Mouse (Mus musculus) brown adipose tissue, adult 24 weeks (tissue): ENCODE measurements at regions not wholly inside any gene's neighbourhood (a gene's known extent, or its start where the extent isn't known, plus 50 kb on each side); places are given as distances from the start of the nearest gene placed in this dataset.

ENCODE experiments used
- H3K27ac ChIP-seq: fragments of 200-500 bp; replicated peaks from 2 replicates; pipeline ENCODE4 v1.5.1; 2012; ENCODE audit warnings: low read depth, mild to moderate bottlenecking, low read length
- H3K4me1 ChIP-seq: fragments of 200-500 bp; 2 replicates; pipeline ENCODE4 v1.6.1; 2012; ENCODE audit warnings: low read length, mixed read lengths; ENCODE audit not compliant: control insufficient read depth, insufficient read depth, insufficient read length
- H3K4me3 ChIP-seq: fragments of 200-500 bp; 2 replicates; pipeline ENCODE4 v1.5.1; 2012; ENCODE audit warnings: low read depth, mild to moderate bottlenecking, low read length, moderate library complexity; ENCODE audit not compliant: insufficient read depth

DNA sequence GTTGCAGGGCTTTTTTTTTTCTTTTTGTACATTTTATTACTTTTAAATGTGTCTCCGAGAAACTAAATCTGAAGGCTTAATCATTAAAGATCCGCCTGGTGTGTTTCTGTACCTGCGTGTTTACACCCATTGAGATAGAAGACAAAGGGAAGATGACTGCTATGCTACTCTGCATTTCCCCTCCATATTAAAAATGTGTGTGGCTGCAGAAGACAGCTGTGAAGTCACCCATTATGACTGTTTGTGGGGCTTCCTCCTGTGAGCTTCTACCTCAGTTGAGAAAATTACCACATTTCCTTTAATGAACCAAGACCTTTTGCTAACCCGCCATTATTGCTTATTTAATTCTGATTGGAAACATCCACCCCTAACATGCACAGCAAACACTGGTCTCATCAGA is 602.9 kb upstream of the Tle4 start:
- H3K4me3 ChIP-seq = no peak overlapping the region
- H3K27ac ChIP-seq = no peak overlapping the region
- no peaks in the 10 kb centered on the region for H3K4me1 ChIP-seq

DNA sequence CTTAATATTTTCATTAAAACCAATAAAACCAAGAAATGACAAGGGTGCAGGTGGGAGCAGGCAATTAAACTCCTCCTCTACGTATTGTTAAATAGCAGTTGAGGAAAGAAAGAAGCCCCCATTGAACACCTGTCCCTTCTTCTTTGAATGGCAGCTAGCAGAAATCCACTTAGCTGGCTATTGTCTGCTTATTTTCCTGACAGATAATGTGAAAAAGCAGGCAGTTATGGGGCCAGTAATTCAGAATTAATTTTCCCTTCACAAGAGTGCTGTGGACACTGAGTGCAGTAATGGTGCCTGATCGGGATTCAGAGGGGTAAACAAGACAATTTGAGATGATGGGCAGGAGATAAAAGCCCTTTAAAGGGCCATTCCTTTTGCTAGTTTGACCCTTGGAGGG is 602.5 kb upstream of the Tle4 start:
- Histone ChIP-seq H3K4me1 (no peaks in the 10 kb centered on the region), H3K27ac (no peak overlapping the region), H3K4me3 (no peak overlapping the region)

DNA sequence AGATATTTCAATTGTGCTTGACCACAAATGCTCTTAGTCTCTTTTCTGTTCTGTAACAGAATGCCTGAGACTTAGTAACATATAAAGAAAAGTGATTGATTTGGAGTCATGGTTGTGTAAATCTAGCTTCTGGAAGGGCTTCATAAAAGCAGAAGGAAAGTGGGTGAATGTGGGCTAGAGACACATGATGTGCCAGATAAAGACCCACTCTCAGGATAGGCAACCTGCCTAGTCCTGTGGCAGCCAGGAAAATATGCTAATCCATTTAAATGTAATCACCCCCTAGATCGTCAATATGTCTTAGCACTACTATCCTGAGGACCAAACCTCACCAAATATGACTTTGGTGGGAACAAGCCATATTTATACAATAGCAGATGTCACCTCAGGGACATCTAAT is 601.8 kb upstream of the Tle4 start:
- Histone ChIP-seq H3K4me1 (no peaks in the 10 kb centered on the region), H3K27ac (no peak overlapping the region), H3K4me3 (no peak overlapping the region)

DNA sequence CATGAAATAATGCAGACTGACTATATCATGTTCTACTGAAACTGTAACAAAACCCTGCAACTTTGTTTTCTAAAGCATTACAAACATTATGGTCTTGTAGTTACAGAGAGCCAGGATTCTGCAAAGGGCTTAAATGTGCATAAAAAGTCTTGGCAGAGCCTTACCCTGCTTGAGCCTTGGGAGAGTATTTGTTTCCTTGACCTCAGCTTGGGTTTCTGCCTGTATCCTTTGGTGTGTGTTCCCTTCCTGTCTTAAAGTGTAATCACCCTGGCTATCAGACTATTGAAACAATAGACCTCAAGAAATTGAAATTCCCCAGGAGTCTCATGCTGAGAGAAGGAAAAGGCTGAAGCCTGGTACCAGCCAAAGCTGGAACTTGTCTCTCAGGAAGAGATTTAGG is 577.4 kb upstream of the Tle4 start:
- H3K4me1 ChIP-seq = no peaks in the 10 kb centered on the region

DNA sequence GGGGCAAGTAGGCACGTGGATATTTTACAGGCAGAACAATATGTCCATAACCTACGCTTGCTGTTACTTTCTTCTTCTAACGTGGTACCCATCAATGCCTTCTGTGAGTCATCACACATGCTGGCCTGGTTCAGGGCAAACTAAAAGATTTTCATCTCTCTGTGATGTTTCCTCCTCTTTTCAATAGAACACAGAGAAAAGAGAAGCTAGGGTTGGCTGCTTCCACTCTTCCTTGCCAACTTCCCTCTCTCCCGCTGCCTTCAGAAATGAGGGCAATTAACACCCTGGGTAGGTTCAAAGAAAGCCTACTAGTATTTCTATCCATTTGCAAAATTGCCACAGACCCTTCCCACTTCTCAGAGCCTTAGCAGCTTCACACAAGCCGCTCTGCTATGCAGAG is 575.5 kb upstream of the Tle4 start:
- Histone ChIP-seq H3K4me3 (no peak overlapping the region), H3K27ac (no peak overlapping the region), H3K4me1 (no peaks in the 10 kb centered on the region)

More for the DNA sequence above, 577.4 kb upstream of the Tle4 start:
- no peak overlapping the region for H3K27ac ChIP-seq
- H3K4me3 ChIP-seq = no peak overlapping the region

DNA sequence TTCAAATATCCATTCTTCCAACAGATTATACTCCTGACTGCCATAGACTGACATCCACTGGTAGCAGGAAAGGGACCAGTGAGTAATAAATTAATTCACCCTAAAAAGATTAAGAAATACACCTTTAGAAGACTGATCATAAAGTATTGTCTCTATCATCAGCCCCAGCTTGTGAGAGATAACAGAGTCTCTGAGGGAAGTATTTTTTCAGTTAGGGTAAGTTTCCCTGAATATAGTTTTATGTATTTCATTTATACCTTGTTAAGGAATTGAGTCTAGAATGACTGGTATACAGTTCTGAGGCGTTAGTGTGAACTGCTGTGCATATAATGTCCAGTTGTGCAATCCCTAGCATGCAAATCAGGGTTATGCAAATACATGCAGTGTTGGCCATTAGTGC is 569.3 kb upstream of the Tle4 start:
- H3K4me1 ChIP-seq = no peaks in the 10 kb centered on the region
- H3K4me3 ChIP-seq = no peak overlapping the region
- no peak overlapping the region for H3K27ac ChIP-seq

DNA sequence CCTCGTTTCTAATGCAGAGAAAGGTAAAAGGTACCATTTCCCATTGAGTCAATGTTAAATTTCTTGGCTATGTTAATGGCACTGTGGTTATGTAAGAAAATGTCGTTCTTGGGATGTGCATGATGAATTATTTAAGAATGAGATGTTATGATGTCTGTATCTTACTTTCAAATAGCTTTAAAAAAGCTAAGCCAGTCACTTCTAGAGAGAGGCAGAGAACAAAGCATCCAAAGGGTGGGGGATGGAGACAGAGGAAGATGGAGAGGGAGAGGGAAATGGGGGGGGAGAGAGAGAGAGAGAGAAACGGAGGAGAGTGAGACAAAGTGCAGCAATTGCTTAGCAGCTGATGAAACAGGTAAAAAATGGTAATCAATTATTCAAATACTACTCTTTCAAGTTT is 562.8 kb upstream of the Tle4 start:
- Histone ChIP-seq H3K4me3 (no peak overlapping the region), H3K4me1 (no peaks in the 10 kb centered on the region), H3K27ac (no peak overlapping the region)

DNA sequence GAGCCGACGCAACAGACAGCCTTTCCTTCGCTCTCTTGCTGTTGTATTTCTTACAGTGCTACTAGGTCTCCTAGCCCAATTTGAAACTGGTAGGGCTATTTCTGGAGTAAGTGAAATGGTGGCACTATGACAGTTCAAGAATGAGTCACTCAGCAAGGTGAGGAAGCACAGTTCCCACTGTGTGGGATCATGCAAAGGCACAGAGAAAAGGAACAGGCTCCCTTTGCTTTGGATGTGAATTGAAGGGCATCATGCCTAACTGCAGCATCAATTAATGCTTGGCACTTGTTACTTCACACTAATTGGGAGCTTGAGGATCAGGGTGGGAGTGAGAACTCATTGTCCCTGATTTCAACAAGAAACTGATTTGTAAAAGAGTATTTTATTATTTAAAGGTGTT is 560.8 kb upstream of the Tle4 start:
- no peak overlapping the region for H3K27ac ChIP-seq

DNA sequence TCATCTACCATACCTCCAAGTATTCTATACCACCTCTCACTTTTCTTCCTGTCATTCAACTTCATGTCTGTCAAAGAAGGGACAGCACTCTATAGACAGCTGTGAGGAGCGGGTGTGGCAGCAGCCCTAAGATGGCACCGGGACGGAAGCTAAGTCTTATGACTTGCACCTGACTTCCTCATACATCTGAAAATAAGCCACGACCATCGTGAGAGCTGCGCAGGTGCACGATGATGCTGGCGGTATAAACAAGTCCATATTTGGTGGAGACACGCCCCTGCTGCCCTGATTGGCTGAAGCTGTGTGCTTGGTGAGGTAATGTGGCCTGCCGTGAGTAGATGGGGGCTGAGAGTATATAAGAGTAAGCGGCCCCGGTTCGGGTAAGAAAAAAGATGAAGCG is 560.3 kb upstream of the Tle4 start:
- no peaks in the 10 kb centered on the region for H3K4me1 ChIP-seq

More for the DNA sequence above, 560.8 kb upstream of the Tle4 start:
- no peaks in the 10 kb centered on the region for H3K4me1 ChIP-seq
- H3K4me3 ChIP-seq = no peak overlapping the region

DNA sequence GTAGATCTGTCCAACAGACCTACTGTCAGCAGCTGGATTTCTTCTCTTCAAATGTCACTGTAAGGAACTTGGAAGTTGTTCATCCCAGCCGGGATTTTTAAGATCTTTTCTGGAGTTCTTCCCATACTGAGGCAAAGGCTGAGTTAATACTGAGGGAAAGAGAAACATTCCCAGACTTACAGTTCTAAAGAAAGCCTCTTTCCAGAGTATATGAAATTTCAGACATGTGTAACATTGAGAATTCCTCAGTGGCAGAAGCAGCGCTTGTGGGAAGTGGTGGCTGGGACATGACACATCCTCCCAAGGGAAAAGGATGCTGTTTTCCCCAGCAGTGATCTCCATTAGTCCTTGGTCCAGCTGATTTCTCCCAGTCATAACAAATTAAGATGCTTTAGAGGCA is 556.8 kb upstream of the Tle4 start:
- H3K27ac ChIP-seq = no peak overlapping the region
- no peaks in the 10 kb centered on the region for H3K4me1 ChIP-seq
- no peak overlapping the region for H3K4me3 ChIP-seq

More for the DNA sequence above, 560.3 kb upstream of the Tle4 start:
- no peak overlapping the region for H3K27ac ChIP-seq
- H3K4me3 ChIP-seq = no peak overlapping the region

DNA sequence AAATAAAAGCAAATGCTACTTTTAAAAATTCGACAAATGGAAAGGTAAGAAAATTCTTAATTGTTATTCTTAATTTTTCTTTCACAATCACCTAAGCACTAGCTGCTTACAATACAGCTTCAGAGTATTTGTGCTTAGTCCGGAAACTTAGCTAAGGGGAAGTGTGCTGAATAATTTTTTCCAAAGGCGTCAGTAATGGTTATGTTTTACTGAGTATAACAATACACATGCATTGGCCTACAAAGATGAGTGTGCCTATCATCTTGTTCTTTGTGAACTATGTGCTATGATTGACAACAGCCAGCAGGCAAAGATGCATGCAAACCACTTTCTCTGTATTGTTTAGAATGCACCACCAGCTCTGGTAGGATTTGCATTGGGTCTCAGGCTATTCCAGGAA is 548.5 kb upstream of the Tle4 start:
- H3K27ac ChIP-seq = no peak overlapping the region
- H3K4me3 ChIP-seq = no peak overlapping the region
- no peaks in the 10 kb centered on the region for H3K4me1 ChIP-seq

DNA sequence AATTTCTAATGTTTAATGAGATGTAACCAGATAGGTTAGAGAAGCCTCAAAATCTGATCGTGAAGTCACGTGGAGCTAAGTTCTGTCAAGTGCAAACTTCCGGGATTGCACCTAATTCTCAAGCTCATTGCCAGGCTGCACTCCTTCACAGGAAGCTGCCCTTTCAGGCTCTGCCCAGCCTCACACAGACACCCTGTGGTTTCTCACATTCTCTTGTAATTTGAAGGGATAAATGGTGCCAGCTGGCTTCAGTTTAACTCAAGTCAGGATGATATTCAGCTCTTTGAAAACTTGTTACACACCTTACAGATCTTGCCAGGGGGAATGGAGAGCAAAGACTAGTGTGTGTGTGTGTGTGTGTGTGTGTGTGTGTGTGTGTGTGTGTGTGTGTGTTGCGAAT is 529.3 kb upstream of the Tle4 start:
- H3K4me3 ChIP-seq = no peak overlapping the region
- H3K27ac ChIP-seq = no peak overlapping the region
- H3K4me1 ChIP-seq = no peaks in the 10 kb centered on the region

DNA sequence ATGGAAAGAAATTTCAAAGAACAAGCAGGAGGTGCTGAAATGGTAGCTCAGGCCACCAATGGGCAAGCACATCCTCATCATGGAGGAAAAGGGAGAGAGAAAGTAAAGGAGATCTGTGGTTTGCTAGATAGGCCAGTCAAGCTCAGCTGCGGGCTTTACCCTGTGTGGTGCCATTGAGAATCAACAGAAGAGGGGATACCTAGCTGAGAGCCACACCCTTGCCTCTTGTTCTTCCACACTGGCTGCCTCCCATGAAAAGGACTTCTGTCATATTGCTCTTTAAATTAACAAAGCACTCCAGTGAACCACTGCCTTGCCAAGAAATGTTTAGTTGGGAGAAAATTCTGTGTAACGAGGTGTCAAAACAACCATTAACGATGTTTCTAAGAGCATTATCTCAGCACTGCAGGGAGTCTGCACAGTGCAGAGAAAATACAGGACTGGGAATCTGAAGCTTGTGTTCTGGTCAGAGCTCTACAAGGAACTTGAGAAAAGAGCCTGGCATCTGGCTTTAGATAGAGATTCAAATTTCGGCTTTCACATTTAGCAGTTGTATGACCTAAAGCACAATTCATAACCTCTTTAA is 510.7 kb upstream of the Tle4 start:
- Histone ChIP-seq H3K4me3 (no peak overlapping the region), H3K27ac (no peak overlapping the region), H3K4me1 (no peaks in the 10 kb centered on the region)

DNA sequence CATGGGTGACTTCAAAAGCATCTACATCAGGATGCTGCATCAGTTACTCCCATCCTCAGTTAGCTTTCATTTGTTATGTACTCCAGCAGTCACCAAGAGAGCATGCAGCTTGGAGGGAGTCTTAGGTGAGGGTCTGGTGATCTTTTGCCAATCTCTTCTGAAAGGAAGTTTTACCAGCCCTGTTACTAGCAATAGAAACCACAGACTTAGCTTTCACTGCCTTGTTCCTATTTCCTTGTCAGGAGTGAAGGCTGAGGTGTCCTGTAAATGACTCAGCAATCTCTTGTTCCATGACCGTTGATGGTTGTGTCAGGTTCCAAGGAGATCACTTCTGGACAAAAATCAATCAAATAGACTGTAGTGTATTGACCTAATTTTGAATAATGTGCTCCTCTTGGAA is 497.2 kb upstream of the Tle4 start:
- H3K27ac ChIP-seq = no peak overlapping the region
- no peak overlapping the region for H3K4me3 ChIP-seq
- no peaks in the 10 kb centered on the region for H3K4me1 ChIP-seq

DNA sequence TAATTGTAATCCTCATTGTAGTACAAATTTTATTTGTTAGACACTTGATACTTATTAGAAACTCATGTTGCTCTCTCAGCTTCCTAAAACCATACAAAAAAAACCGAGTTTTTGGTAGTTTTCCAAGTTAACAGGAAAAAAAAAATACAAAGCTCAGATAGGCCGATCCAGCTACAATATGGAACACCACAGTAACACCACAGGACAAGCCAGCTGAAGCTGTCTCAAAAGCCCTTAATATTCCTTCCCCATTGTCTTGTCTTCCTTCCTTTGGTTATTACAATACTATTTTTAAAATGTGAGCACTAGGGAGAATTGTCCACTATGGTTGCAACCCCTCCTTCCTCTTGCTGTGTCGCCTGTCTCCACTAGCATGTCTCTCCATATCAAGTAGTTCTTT is 495.7 kb upstream of the Tle4 start:
- Histone ChIP-seq H3K4me1 (no peaks in the 10 kb centered on the region), H3K27ac (no peak overlapping the region), H3K4me3 (no peak overlapping the region)

DNA sequence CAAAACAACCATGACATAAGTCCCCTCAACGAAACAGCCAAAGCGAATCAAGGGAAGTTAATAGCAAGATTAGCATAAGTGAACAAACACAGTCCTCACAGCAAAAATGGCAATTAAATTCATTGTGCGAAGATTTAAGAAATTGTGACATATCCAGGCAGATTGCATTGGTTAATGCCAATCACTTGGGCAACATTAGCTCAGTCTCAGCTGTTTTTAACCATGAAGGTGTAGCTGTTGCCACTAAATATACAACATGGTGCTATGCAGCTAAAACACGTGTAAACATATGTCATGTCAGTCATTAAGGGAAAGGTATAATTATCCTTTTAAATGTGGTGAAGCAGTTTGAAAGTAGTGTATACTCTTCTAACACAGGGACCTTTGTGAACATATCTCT is 482.8 kb upstream of the Tle4 start:
- H3K4me1 ChIP-seq = no peaks in the 10 kb centered on the region
- H3K4me3 ChIP-seq = no peak overlapping the region
- no peak overlapping the region for H3K27ac ChIP-seq

DNA sequence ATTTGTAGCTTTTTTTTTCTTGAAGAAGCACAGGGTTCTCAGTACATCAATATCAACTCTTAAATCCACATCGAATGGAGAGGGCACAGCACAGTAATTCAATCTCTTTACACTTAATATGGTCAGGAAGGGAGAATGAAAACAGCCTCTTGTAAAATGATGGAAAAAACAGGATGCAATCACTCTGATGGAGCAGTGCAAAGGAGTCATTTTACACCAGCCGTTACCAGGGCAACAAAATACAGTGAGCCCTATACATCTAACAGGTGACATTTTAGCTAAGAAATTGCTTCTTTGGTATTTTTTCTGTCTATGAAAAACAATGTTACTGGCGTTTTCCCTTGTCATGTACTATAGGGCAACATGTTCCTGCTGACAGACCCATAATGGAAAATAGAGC is 459.9 kb upstream of the Tle4 start:
- Histone ChIP-seq H3K4me1 (no peaks in the 10 kb centered on the region), H3K27ac (no peak overlapping the region), H3K4me3 (no peak overlapping the region)
